Mouse (Mus musculus) erythroblast, embryonic 14.5 days (primary cell): ENCODE measurements around the gene Rnf103. TPM values are rescaled to one million over a fixed set of nuclear protein-coding genes. Genes with fewer than 3 reads are reported as not detected.

Experiments
- H3K27me3 ChIP-seq: 2 replicates; pipeline ENCODE4 v1.6.1; 2012; ENCODE audit warnings: inconsistent platforms; ENCODE audit not compliant: control insufficient read depth
- H3K36me3 ChIP-seq: 2 replicates; pipeline ENCODE4 v1.6.1; 2012; ENCODE audit warnings: mild to moderate bottlenecking, inconsistent platforms; ENCODE audit not compliant: control insufficient read depth
- H3K4me1 ChIP-seq: 2 replicates; pipeline ENCODE4 v1.6.1; 2012; ENCODE audit warnings: inconsistent platforms; ENCODE audit not compliant: control insufficient read depth
- H3K4me3 ChIP-seq: replicated peaks from 2 replicates; pipeline ENCODE3; 2012; ENCODE audit warnings: moderate library complexity, mild to moderate bottlenecking, inconsistent platforms
- H3K9me3 ChIP-seq: 2 replicates; pipeline ENCODE4 v1.6.1; 2012; ENCODE audit warnings: low read length, inconsistent platforms, mixed read lengths; ENCODE audit not compliant: control insufficient read depth
- GATA1 ChIP-seq: IDR thresholded peaks from 2 replicates; pipeline ENCODE4 v1.6.1; 2012; ENCODE audit warnings: low read length, inconsistent platforms, mixed read lengths
- TAL1 ChIP-seq: IDR thresholded peaks from 3 replicates; pipeline ENCODE4 v1.6.1; 2012; ENCODE audit warnings: low read length, inconsistent platforms, mixed read lengths
- polyA plus RNA-seq: library from polyadenylated mRNA; stranded (reverse); fragments of >175 nt; gene quantifications from 2 replicates; pipeline ENCODE4 v1.2.3, GENCODE M21; 2012

Gene Rnf103
- polyA plus RNA-seq, 1 experiment, result 0.36 TPM

- Histone ChIP-seq H3K36me3 (peaks cover 38% of the 10 kb centered on the region), H3K9me3 (no peaks in the 10 kb centered on the region), H3K4me3 (no peak overlapping the region), H3K27me3 (no peaks in the 10 kb centered on the region), H3K4me1 (no peaks in the 10 kb centered on the region)
- TF ChIP-seq GATA1, result no peak
- TF ChIP-seq TAL1, result no peak
These were observed 10.4 kb downstream of the Rnf103 start for GRCm38 (mm10) chr6:71504091-71504490.

GRCm38 (mm10) chr6:71505671-71506070, 12.0 kb downstream of the Rnf103 start:
- TF ChIP-seq GATA1, result no peak
- TF ChIP-seq TAL1, result no peak
- Histone ChIP-seq H3K27me3 (no peaks in the 10 kb centered on the region), H3K4me3 (no peak overlapping the region), H3K4me1 (no peaks in the 10 kb centered on the region), H3K9me3 (no peaks in the 10 kb centered on the region), H3K36me3 (peaks cover 42% of the 10 kb centered on the region)

- no peak for TF ChIP-seq GATA1
- no peak for TF ChIP-seq TAL1
- Histone ChIP-seq H3K4me1 (no peaks in the 10 kb centered on the region), H3K27me3 (no peaks in the 10 kb centered on the region), H3K9me3 (no peaks in the 10 kb centered on the region), H3K36me3 (no peaks in the 10 kb centered on the region; the same call in 1 of the 2 replicates), H3K4me3 (no peak overlapping the region)
These were observed 25.8 kb downstream of the Rnf103 start for GRCm38 (mm10) chr6:71519476-71519875.

GRCm38 (mm10) chr6:71525556-71525955, 31.9 kb downstream of the Rnf103 start:
- TF ChIP-seq GATA1, result no peak
- no peak for TF ChIP-seq TAL1
- Histone ChIP-seq H3K9me3 (no peaks in the 10 kb centered on the region), H3K36me3 (no peaks in the 10 kb centered on the region), H3K4me3 (no peak overlapping the region), H3K4me1 (no peaks in the 10 kb centered on the region), H3K27me3 (0 out of 2 replicates have a peak, but pooled peaks cover 2% of the 10 kb centered on the region)

- Histone ChIP-seq H3K36me3 (no peaks in the 10 kb centered on the region), H3K9me3 (no peaks in the 10 kb centered on the region), H3K4me1 (no peaks in the 10 kb centered on the region), H3K27me3 (0 out of 2 replicates have a peak, but pooled peaks cover 2% of the 10 kb centered on the region), H3K4me3 (no peak overlapping the region)
- TF ChIP-seq GATA1 (no peak), TAL1 (no peak)
These were observed 33.4 kb downstream of the Rnf103 start for GRCm38 (mm10) chr6:71527056-71527455.

GRCm38 (mm10) chr6:71527826-71528225, 34.1 kb downstream of the Rnf103 start:
- H3K4me3 ChIP-seq, result no peak overlapping the region
- no peaks in the 10 kb centered on the region for H3K36me3 ChIP-seq
- H3K27me3 ChIP-seq, result peaks cover 2% of the 10 kb centered on the region; the same call in 1 of the 2 replicates
- TF ChIP-seq TAL1 (no peak), GATA1 (no peak)
- H3K4me1 ChIP-seq, result no peaks in the 10 kb centered on the region
- H3K9me3 ChIP-seq, result no peaks in the 10 kb centered on the region

GRCm38 (mm10) chr6:71530176-71530575, 36.5 kb downstream of the Rnf103 start:
- no peaks in the 10 kb centered on the region for H3K9me3 ChIP-seq
- H3K27me3 ChIP-seq, result peaks cover 2% of the 10 kb centered on the region; the same call in 1 of the 2 replicates
- H3K4me1 ChIP-seq, result no peaks in the 10 kb centered on the region
- TF ChIP-seq GATA1 (no peak), TAL1 (no peak)
- no peak overlapping the region for H3K4me3 ChIP-seq
- no peaks in the 10 kb centered on the region for H3K36me3 ChIP-seq

DNA sequence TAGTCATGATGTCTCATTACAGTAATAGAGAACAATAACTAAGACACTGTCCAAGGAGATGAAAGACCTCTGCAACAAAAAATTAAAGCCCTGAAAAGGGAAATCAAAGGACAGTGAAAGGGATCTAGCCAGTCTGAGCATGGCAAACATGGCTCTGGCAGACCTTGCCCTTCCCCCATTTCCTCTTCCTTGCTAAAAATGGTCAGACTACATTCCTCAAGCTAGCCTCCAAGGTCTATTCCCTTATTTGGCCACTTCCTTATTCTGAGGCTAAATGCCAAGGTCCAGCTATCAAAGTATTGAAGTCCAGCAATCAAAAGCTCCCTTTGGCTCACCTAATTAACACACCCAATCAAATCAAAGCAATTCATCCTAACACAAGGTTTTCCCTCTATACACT, 43.6 kb downstream of the Rnf103 start:
- Histone ChIP-seq H3K4me3 (no peak overlapping the region), H3K4me1 (no peaks in the 10 kb centered on the region), H3K9me3 (no peaks in the 10 kb centered on the region), H3K27me3 (peaks cover 20% of the 10 kb centered on the region), H3K36me3 (no peaks in the 10 kb centered on the region)
- no peak for TF ChIP-seq GATA1
- no peak for TF ChIP-seq TAL1

GRCm38 (mm10) chr6:71543686-71544499, 50.2 kb downstream of the Rnf103 start, which contains the start of gene Chmp3:
Gene Chmp3 (plus strand): TSS chr6:71543797.
- Histone ChIP-seq H3K27me3 (peaks cover 13% of the 10 kb centered on the region), H3K4me1 (peaks cover 33% of the 10 kb centered on the region), H3K4me3 (peak within 1 kb of the TSS; percentile 99), H3K9me3 (no peaks in the 10 kb centered on the region), H3K36me3 (peaks cover 13% of the 10 kb centered on the region)
- no peak for TF ChIP-seq TAL1
- no peak for TF ChIP-seq GATA1

- Histone ChIP-seq H3K9me3 (no peaks in the 10 kb centered on the region), H3K4me1 (peaks cover 8% of the 10 kb centered on the region), H3K36me3 (peaks cover 34% of the 10 kb centered on the region), H3K4me3 (no peak overlapping the region), H3K27me3 (no peaks in the 10 kb centered on the region)
- TF ChIP-seq GATA1 (no peak), TAL1 (no peak)
These were observed 61.8 kb downstream of the Rnf103 start for GRCm38 (mm10) chr6:71555507-71555951.
